Mouse (Mus musculus) v-Abl transformed pro-B cells (cell line): ENCODE data around the gene Zfhx3.

Experiments used
- in situ Hi-C, 2 experiments: fragments of 400-800 bp; cut with MboI; formaldehyde crosslinking; loops; one replicate each; pipeline ENCODE4 v1.15.1; 2025; ENCODE audit not compliant: unreplicated experiment in 2 of 2

Gene Zfhx3

GRCm38 (mm10) chr8:109006986-109007385 lies 1064.5 kb downstream of the Zfhx3 start:
- in situ Hi-C loops, result no loop called here
